Mouse (Mus musculus) spleen, adult 18-20 months (tissue): ENCODE results near the gene Rapgef6.

Experiments used
- DNase-seq, 2 experiments: peaks; one replicate each; pipeline ENCODE4 v3.0.0; 2022; ENCODE audit warnings: mixed read lengths in 2 of 2

The Rapgef6 gene

DNA sequence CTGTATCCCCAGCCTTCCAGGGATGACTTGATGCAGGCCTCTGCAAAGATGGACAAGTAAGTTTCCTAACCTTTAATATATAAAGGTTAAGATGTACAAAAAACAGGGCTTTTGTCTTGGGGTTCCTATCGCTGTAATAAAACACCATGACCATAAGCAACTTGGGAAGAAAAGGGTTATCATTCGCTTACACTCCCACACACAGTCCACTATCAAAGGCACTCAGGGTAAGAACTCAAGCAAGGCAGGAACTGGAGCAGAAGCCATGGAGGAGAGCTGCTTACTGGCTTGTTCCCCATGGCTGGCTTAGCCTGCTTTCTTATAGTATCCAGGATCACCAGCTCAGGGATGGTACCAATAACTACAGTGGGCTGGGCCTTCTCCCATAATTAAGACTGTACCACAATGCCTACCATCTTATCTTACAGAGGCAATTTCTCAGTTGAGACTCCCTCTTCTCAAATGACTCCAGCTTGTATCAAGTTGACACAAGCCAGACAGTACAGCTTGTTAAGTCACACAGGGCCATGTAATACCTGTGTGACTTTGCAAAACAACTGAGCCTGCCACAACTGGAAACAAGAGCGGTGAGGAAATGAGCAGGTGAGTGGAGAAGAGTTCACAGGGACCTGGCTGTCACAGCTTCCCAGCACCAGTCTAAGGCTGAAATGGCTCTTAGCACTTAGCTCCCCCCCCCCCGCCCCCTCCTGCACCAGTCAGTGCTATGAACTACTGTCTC lies 216.5 kb downstream of the Rapgef6 start:
- DNase-seq, result no peak

DNA sequence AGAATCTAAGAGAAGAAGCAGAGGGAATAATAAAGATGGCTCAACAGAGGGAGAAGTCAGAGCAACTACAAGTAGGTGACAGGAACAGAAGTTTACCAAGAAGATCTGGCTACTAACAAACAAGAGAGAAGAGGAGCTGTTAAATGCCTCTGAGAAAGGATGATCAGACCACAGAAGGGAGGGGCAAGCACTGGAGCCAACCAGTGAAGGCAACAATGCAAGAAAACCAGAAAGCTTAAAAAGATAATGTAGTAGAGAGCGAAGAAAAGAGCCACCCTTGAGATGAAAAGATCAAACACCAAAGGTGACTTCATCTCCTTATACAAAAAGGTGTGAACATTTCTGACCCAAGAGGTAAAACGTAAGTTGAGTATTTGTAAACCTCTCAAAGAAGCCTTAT lies 218.7 kb downstream of the Rapgef6 start:
- no peak for DNase-seq

DNA sequence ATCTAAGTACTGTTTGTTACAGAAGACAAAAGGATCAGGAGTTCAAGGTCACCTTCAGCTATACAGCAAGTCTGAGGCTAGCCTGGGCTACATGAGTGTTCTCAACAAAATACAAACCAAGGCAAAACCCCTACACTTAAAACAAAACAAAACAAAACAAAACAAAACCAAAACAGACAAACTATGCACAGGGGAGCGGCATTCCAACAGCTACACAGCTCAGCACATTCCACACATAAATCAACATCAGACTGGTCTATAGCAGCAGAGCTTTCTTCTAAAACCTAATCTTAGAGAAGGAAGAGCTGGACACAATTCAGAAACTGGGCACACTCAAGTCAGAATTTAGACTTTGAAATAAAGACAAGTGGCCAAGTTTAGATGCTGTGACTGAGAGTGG lies 221.6 kb downstream of the Rapgef6 start:
- DNase-seq, result no peak
